Mouse (Mus musculus) lung, postnatal 36 days (tissue): Measurements from ENCODE around the gene A730009L09Rik.

ENCODE experiments used
- DNase-seq: peaks from one replicate; pipeline ENCODE4 v3.0.0; 2022; ENCODE audit warnings: mixed read lengths

Gene A730009L09Rik

GRCm38 (mm10) chr16:84560279-84560602, 45.3 kb downstream of the A730009L09Rik start:
- no peak for DNase-seq
